Mouse (Mus musculus): ENCODE data around the gene Cyp2b23.
"Not testable (repeated sequence)": the region's sequence is repeated elsewhere in the genome, so short reads cannot be mapped to it uniquely, and the experiment has no call there.

Gene Cyp2b23

GRCm38 (mm10) chr7:26686337-26686736 is at the start of gene Cyp2b23:
Cyp2b23 (minus strand) TSS chr7:26686437.
- no peak for DNase-seq

GRCm38 (mm10) chr7:26711061-26711460 is 24.8 kb upstream of the Cyp2b23 start:
- DNase-seq: no peak

GRCm38 (mm10) chr7:26707061-26707460 is 20.8 kb upstream of the Cyp2b23 start:
- DNase-seq: no peak

- not testable (repeated sequence) for DNase-seq
These were observed 20.0 kb upstream of the Cyp2b23 start for GRCm38 (mm10) chr7:26706191-26706590.

- DNase-seq: no peak
These were observed 13.9 kb upstream of the Cyp2b23 start for GRCm38 (mm10) chr7:26700151-26700550.

GRCm38 (mm10) chr7:26685713-26686112 is 524 bp downstream of the Cyp2b23 start:
- no peak for DNase-seq

GRCm38 (mm10) chr7:26667466-26667865 is 18.8 kb downstream of the Cyp2b23 start:
- not testable (repeated sequence) for DNase-seq

- no peak for DNase-seq
These were observed 20.2 kb downstream of the Cyp2b23 start for GRCm38 (mm10) chr7:26666011-26666410.

- DNase-seq: not testable (repeated sequence)
These were observed 67.9 kb downstream of the Cyp2b23 start, which contains the start of gene Vmn1r185 for GRCm38 (mm10) chr7:26618364-26618763. Vmn1r185 (minus strand) TSS chr7:26618464.

Measured in thymus, postnatal 4 days (tissue).